Mouse (Mus musculus) CD4-positive naive resting alpha-beta T cell, adult 76 days (primary cell): ENCODE measurements around the gene Nt5c. TPM values are rescaled to one million over a fixed set of nuclear protein-coding genes. Genes with fewer than 3 reads are reported as not detected.

Experiments used
- total RNA-seq: library from RNA; stranded (reverse); gene quantifications from one replicate; pipeline ENCODE4 v1.2.4, GENCODE M21; 2023

The Nt5c gene
- 111 TPM for total RNA-seq

GRCm38 (mm10) chr11:115491356-115492083 lies at the start of gene Nt5c:
TSS of gene Nt5c (minus strand) at chr11:115491862.

GRCm38 (mm10) chr11:115536038-115536681 lies 44.5 kb upstream of the Nt5c start, which contains the start of gene Sumo2:
TSS of gene Sumo2 (minus strand) at chr11:115536276.

DNA sequence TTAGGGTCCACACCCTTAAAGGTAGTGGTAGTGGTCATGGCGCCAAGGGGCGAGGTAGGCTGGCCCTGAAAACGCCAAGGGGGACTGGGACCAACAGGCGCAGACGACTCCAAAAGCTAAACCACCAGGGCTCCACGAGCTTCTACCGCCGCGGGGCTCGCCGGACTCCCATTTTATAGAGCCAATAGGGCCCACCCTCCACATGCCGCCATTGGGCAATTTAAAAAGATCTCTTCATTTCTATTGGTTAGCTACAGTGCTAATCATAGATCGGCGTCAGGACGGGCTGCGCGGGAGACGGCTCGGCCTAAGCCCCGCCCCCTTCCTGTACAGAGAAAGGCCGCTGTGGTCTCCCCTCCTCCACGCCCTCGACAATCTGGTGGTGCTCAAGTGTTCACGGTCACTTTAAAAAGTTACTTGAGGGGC lies 22.6 kb upstream of the Nt5c start, which contains the start of gene Jpt1:
Gene Jpt1, minus strand, starts transcription at position 150 of the 426 bp plus-strand sequence.

GRCm38 (mm10) chr11:115475025-115475757 lies 16.5 kb downstream of the Nt5c start, which contains the start of gene Armc7:
TSS of gene Armc7 (plus strand) at chr11:115475667.

DNA sequence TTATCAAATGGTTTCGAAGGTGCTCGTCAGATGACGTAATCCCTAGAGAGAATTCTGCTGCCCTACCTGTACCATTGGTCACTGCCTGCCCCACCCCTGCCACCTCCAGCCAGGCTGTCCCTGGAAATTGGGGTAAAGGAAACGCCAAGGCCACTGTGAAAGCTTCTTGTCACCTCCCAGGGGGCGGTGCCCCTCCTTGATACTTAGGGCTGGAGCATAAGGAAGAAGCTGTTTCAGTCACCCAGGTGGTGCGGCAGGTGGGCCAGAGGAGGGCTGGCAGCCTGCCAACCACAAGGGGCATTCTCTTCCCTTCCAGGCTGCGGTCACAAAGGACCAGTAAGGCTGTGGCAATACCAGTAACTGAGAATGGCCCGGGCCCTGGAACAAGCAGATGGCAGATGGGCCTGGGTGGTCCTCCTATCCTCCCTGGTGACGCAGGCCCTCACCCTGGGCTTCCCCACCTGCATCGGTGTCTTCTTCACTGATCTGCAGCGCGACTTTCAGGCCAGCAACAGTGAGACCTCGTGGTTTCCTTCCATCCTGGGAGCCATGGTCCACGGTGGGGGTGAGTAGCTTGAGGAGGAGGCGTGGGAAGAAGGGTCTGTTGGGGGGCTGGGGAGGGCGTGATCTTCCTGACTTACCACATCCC lies 29.3 kb downstream of the Nt5c start, which contains the start of gene Slc16a5:
Gene Slc16a5, plus strand, starts transcription at position 232 of the 649 bp plus-strand sequence.

Other genes with a start within 250 kb of the Nt5c start
- gene Grin2c, start 224.6 kb downstream of the Nt5c start, total RNA-seq, result not detected
- 17.1 TPM for gene Fdxr, start 214.8 kb downstream of the Nt5c start, total RNA-seq
- gene Fads6, start 194.2 kb downstream of the Nt5c start, total RNA-seq, result 1.1 TPM
- gene Otop2, start 184.7 kb downstream of the Nt5c start, total RNA-seq, result not detected
- not detected for gene Ush1g, start 169.8 kb downstream of the Nt5c start, total RNA-seq
- not detected for gene Otop3, start 157.1 kb downstream of the Nt5c start, total RNA-seq
- gene Hid1, start 124.1 kb downstream of the Nt5c start, total RNA-seq, result 28.6 TPM
- gene Cdr2l, start 109.9 kb downstream of the Nt5c start, total RNA-seq, result 0.82 TPM
- gene Mrpl58, start 88.1 kb downstream of the Nt5c start, total RNA-seq, result 76.4 TPM
- gene Atp5h, start 71.9 kb downstream of the Nt5c start, total RNA-seq, result 215 TPM
- 52.0 TPM for gene Kctd2, start 71.7 kb downstream of the Nt5c start, total RNA-seq
- not detected for gene Trim80, start 51.3 kb downstream of the Nt5c start, total RNA-seq
- gene Slc16a5, start 29.4 kb downstream of the Nt5c start, total RNA-seq, result 9.4 TPM
- 34.7 TPM for gene Armc7, start 16.2 kb downstream of the Nt5c start, total RNA-seq
- 171 TPM for gene Jpt1, start 22.5 kb upstream of the Nt5c start, total RNA-seq
- 231 TPM for gene Sumo2, start 44.4 kb upstream of the Nt5c start, total RNA-seq
- gene Nup85, start 72.6 kb upstream of the Nt5c start, total RNA-seq, result 48.4 TPM
- 31.5 TPM for gene Mrps7, start 112.1 kb upstream of the Nt5c start, total RNA-seq
- gene Gga3, start 112.2 kb upstream of the Nt5c start, total RNA-seq, result 85.0 TPM
- 91.1 TPM for gene Mif4gd, start 121.1 kb upstream of the Nt5c start, total RNA-seq
- 36.2 TPM for gene Slc25a19, start 136.4 kb upstream of the Nt5c start, total RNA-seq
- 140 TPM for gene Grb2, start 216.7 kb upstream of the Nt5c start, total RNA-seq